Mouse (Mus musculus) central nervous system, embryonic 18 days (tissue): ENCODE results near the gene Acbd5. TPM values are rescaled to one million over a fixed set of nuclear protein-coding genes. Genes with fewer than 3 reads are reported as not detected.

Source experiments
- polyA plus RNA-seq: library from polyadenylated mRNA; depleted of rRNA; stranded (reverse); fragments of >200 nt; gene quantifications from 2 replicates; pipeline ENCODE4 v1.2.3, GENCODE M21; 2012; rRNA removed

The Acbd5 gene
- polyA plus RNA-seq: 34.2 and 35.4 TPM in 2 replicates

GRCm38 (mm10) chr2:23067552-23068369 is at the start of gene Acbd5:
TSS of gene Acbd5 (plus strand) at chr2:23068167.

GRCm38 (mm10) chr2:23040001-23040646 is 27.8 kb upstream of the Acbd5 start, which contains the start of gene Abi1:
TSS of gene Abi1 (minus strand) at chr2:23040241.

GRCm38 (mm10) chr2:23155777-23156607 is 88.0 kb downstream of the Acbd5 start, which contains the start of the genes Mastl and Yme1l1:
TSS of gene Mastl (minus strand) at chr2:23156024.
TSS of gene Yme1l1 (plus strand) at chr2:23156369.

Other genes with a start within 250 kb of the Acbd5 start
- 31.8 and 32.3 TPM in 2 replicates for gene Pdss1, start 172.6 kb upstream of the Acbd5 start, polyA plus RNA-seq
- gene Abi1, start 27.9 kb upstream of the Acbd5 start, polyA plus RNA-seq: 93.8 and 102 TPM in 2 replicates
- gene Mastl, start 87.9 kb downstream of the Acbd5 start, polyA plus RNA-seq: 1.3 and 1.6 TPM in 2 replicates
- gene Yme1l1, start 88.2 kb downstream of the Acbd5 start, polyA plus RNA-seq: 38.7 and 41.8 TPM in 2 replicates
- gene 4931423N10Rik, start 139.3 kb downstream of the Acbd5 start, polyA plus RNA-seq: 0.18 and 0.19 TPM in 2 replicates